Mouse (Mus musculus) cerebellum, adult 2 months (tissue): Measurements from ENCODE around the gene Nbea. TPM values are rescaled to one million over a fixed set of nuclear protein-coding genes. Genes with fewer than 3 reads are reported as not detected.

Experiments used
- DNase-seq, 2 experiments: peaks; one replicate each; pipeline ENCODE4 v3.0.0; 2021
- H3K27ac ChIP-seq: fragments of 200-500 bp; 2 replicates; pipeline ENCODE4 v1.5.1; 2012; ENCODE audit warnings: low read length, control low read depth, inconsistent platforms; ENCODE audit not compliant: insufficient read depth
- H3K27me3 ChIP-seq: fragments of 200-500 bp; 2 replicates; pipeline ENCODE4 v1.6.1; 2012; ENCODE audit warnings: inconsistent platforms, mild to moderate bottlenecking, low read length, moderate library complexity; ENCODE audit not compliant: control insufficient read depth, insufficient read depth
- H3K4me1 ChIP-seq: fragments of 200-500 bp; 2 replicates; pipeline ENCODE4 v1.6.1; 2011; ENCODE audit warnings: low read length; ENCODE audit not compliant: control insufficient read depth, insufficient read depth
- H3K4me3 ChIP-seq: fragments of 200-500 bp; replicated peaks from 2 replicates; pipeline ENCODE3; 2011; ENCODE audit warnings: mild to moderate bottlenecking, low read depth, low read length, control low read depth; ENCODE audit not compliant: insufficient read depth
- CTCF ChIP-seq: fragments of 200-500 bp; IDR thresholded peaks from 2 replicates; pipeline ENCODE4 v1.5.1; 2011; ENCODE audit warnings: low read depth, mild to moderate bottlenecking, control low read depth, low read length, moderate library complexity, borderline replicate concordance; ENCODE audit not compliant: insufficient read depth
- POLR2A ChIP-seq: fragments of 200-500 bp; IDR thresholded peaks from 2 replicates; pipeline ENCODE4 v1.6.1; 2011; ENCODE audit warnings: low read length, control low read depth, borderline replicate concordance; ENCODE audit not compliant: insufficient read depth
- WGBS: fragments of 180-500 bp; shearing (Covaris S2); methylation state at CpG from one replicate; pipeline ENCODE4 v1.1.7; 2018; 5-methylcytosine and 5-hydroxymethylcytosine counted together
- polyA plus RNA-seq: library from polyadenylated mRNA; depleted of rRNA; stranded (reverse); fragments of >200 nt; gene quantifications from 2 replicates; pipeline ENCODE4 v1.2.3, GENCODE M21; 2012; rRNA removed

The Nbea gene
- 109 and 112 TPM in 2 replicates for polyA plus RNA-seq

DNA sequence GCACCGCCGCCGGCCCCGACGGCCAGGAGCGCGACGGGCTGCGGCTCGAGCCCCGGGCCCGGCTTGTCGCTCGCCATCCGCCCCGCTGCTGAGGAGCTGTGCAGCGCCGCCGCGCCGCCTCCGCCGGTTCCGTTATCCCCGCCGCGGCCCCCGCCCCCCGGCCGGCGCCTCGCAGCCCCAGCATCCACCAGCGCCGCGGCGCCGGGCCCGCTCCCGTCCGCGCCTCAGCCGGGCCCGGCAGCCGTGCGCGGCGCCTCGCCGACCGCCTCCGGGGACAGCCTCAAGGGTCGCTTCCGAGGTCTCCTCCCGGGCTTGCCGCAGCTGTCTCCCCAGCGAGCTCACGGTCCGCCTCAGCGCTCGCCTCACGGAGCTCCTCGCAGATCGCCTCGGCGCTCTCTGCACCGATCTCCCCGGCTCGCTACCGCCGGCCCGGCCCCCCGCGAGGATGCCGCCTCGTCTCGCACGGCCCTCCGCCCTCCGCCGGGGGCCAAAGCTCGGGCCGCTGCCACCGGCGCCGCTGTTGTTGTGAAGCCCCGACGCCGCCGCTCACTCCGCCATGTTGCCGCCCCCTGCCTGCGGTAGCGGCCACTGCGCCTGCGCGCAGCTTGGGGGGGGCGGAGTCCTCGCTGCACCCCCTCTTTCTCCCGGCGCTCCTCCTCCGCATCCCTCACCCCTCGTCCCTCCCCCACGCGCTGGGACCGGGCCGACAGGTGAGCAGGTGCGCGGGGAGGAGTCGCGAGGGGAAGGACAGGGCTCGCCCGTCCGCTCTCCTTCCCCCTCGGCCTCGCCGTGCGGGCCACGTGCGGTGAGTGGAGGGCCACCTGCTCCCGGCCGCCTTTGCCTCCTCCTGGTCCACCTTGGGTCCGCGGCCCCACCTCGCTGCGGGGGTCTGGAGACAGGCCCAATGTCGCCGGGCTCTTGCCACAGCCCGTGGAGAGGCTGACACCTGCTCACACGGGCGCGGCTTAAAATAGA, at the start of gene Nbea:
Gene Nbea (minus strand): TSS at position 543 of the 975 bp plus-strand sequence.
- no peak for TF ChIP-seq CTCF
- peak; percentile 79; the same call in 1 of the 2 replicates for TF ChIP-seq POLR2A
- Histone ChIP-seq H3K4me1 (no peaks in the 10 kb centered on the region), H3K27ac (peak within 1 kb of the TSS; percentile 90), H3K27me3 (no peaks in the 10 kb centered on the region), H3K4me3 (peak within 1 kb of the TSS; percentile 74)
- WGBS = under 1% methylated on average over 129 of the region's 131 CpGs
- DNase-seq = peak; percentile 94 to 95

DNA sequence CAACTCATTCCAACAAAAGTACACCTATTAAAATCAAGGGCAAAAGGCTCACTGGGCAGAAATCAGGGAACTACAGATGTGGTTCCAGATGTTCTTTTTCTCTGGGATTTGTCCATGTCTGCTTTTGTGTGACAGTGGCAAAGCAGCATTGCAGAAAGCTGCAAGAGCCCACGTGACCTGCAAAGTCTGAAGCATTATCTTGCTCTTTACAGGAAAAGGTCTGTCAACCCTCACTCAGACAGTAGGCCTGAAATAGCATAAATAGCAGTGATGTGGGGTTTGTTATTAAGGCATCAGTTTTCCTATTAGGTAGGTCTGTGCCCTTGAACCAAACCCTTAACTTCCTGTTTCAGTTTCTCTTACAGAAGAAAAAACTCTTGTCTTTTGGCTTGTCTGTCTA, 45.8 kb upstream of the Nbea start:
- H3K4me3 ChIP-seq = no peak overlapping the region
- no peak for DNase-seq
- H3K27me3 ChIP-seq = no peaks in the 10 kb centered on the region
- WGBS = 80% methylated on average over 1 of the region's 1 CpGs
- no peak overlapping the region for H3K27ac ChIP-seq
- TF ChIP-seq POLR2A (no peak), CTCF (no peak)
- no peaks in the 10 kb centered on the region for H3K4me1 ChIP-seq

- Histone ChIP-seq H3K27ac (no peak overlapping the region), H3K27me3 (no peaks in the 10 kb centered on the region), H3K4me1 (no peaks in the 10 kb centered on the region), H3K4me3 (no peak overlapping the region)
- no peak for DNase-seq
- WGBS = 84% methylated on average over 2 of the region's 2 CpGs
- TF ChIP-seq POLR2A (no peak), CTCF (no peak)
These were observed 32.5 kb upstream of the Nbea start for GRCm38 (mm10) chr3:56215989-56216388.

GRCm38 (mm10) chr3:56203968-56204367, 20.5 kb upstream of the Nbea start:
- no peak for TF ChIP-seq POLR2A
- no peak for TF ChIP-seq CTCF
- 87% methylated on average over 6 of the region's 6 CpGs for WGBS
- DNase-seq = no peak

GRCm38 (mm10) chr3:56188238-56188637, 4.7 kb upstream of the Nbea start:
- Histone ChIP-seq H3K4me3 (no peak overlapping the region), H3K4me1 (no peaks in the 10 kb centered on the region), H3K27me3 (no peaks in the 10 kb centered on the region), H3K27ac (no peak overlapping the region)
- TF ChIP-seq CTCF = no peak
- TF ChIP-seq POLR2A = no peak
- WGBS = 95% methylated on average over 1 of the region's 1 CpGs
- no peak for DNase-seq

More at GRCm38 (mm10) chr3:56203968-56204367, 20.5 kb upstream of the Nbea start:
- Histone ChIP-seq H3K27ac (no peak overlapping the region), H3K4me3 (no peak overlapping the region), H3K27me3 (no peaks in the 10 kb centered on the region), H3K4me1 (no peaks in the 10 kb centered on the region)

DNA sequence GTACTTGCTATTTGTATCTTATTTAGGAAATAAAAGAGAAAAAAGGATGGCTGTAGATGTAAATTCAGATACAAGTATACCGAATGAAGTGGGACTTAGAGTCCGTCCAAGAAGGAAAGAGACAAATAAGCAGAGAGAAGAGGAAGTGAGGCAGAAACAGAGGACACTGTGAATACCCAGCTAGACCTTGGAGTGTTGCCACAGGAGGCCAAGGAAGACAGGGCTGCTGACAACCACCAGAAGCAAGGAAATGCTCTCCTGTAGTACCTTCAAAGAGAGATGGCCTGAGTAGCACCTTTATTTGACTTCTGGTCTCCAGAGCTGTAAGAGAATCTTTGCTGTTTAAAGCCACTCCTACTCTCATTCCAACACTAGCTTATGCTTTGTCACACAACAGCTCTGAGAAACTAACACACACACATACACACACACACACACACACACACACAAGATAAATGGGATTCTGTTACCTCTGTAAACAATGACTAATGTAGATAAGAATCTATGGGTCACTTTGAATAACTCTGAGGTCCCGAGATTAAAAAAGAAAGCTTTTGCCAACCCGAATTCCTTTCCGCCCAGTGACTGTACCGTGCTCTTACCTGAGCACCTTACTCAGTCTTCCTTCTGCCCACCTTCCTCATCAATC, 3.8 kb upstream of the Nbea start:
- DNase-seq = no peak

DNA sequence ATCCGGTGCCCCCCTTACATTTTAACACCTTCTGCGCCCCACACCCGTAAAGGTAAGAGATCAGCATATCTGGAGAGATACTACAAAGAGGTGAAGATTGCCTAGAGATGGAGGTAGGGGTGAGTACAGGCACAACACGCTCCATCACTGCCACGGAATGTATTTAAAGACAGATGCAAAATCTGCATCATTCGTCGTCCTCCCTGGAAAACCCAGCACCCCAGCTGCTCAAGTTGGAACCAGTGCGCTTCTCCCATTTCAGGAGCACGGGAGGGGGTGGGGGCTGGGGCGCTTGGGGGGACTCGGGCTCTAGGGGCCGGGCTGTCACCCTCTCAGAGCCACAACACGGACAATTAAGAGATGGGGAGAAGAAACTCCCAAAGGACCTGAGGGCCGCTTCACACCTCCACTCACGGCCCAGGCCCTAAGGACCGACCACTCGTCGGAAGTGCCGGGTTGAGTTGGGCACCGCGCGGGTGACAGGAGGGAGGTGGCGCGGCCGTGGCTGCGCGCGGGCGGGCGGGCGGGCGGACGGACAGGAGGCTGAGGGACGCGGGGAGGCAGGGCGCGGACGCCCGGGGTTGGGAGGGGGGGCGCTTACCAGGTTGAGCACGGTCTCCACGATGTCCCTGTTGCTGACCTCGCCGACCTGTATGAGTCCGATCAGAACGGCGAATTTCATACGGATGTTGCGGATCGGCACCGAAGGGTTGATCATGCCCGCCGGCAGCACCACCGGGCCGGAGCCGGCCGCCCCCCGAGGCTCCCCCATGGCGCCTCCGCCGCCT, 936 bp downstream of the Nbea start:
- H3K27me3 ChIP-seq = no peaks in the 10 kb centered on the region

More for the DNA sequence above, 3.8 kb upstream of the Nbea start:
- TF ChIP-seq CTCF (no peak), POLR2A (no peak)
- Histone ChIP-seq H3K27me3 (no peaks in the 10 kb centered on the region), H3K4me1 (no peaks in the 10 kb centered on the region), H3K4me3 (no peak overlapping the region), H3K27ac (no peak overlapping the region)
- 76% methylated on average over 6 of the region's 6 CpGs for WGBS

More for the DNA sequence above, 936 bp downstream of the Nbea start:
- peak overlapping the region; percentile 90 for H3K27ac ChIP-seq
- TF ChIP-seq CTCF (no peak), POLR2A (no peak)
- H3K4me3 ChIP-seq = peak overlapping the region; percentile 74
- H3K4me1 ChIP-seq = no peaks in the 10 kb centered on the region
- peak; percentile 37 to 63 for DNase-seq
- under 1% methylated on average over 61 of the region's 61 CpGs for WGBS
